Mouse (Mus musculus) mouse trophoblast stem cell (cell line): ENCODE data around the gene Slc12a7.
"Not testable (repeated sequence)": the region's sequence is repeated elsewhere in the genome, so short reads cannot be mapped to it uniquely, and the experiment has no call there.

Source experiments
- in situ Hi-C, 2 experiments: fragments of 300-500 bp; cut with MseI, MboI; formaldehyde crosslinking; loops; 2 replicates in 1 of 2; 3 replicates in 1 of 2; pipeline ENCODE4 v1.15.1; 2025

Gene Slc12a7

DNA sequence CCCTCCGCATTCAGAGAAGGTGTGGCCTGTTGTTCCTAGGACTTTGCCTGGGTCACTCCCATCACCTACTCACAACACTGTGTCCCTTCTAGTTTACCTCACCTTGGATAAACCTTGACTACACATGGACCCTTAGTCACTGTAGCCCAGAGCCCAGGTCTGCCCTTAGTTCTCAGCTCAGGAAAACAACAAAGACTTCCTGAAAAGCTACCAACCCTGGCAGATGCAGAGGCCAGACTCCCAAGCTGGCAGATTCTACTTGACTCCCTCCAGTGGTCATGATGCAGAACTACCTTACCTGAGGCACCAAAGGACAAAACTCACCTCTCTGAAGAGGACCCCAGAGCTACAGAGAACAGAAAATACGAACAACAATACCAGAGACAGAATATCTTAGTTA lies 18.9 kb upstream of the Slc12a7 start:
- in situ Hi-C loops = loop anchor here in 1 of 2 experiments (10.0 kb wide), 1 partner anchor 191 kb away; no protein-coding TSS in a partner anchor

DNA sequence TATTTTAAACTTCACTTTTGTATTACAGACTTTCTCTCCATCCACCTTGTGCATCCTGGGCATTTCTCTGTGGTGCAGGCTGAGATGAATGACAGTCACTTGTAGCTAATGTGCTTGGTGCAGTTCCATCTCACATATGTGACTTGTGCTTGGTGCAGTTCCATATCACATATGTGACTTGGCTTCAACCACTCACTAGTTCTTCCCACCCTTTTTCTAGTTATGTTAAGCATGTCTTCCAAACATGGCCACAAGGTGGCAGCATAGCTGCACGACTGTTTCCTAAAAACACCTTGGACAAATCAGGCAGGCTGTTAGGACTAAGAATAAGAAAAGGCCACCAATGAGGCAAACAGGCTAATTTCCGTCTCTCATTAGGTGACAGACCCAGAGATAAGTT lies 14.7 kb upstream of the Slc12a7 start:
- in situ Hi-C loops = loop anchor here (5.0 to 10.0 kb wide), 2 partner anchors 104 to 187 kb away; no protein-coding TSS in a partner anchor

- in situ Hi-C loops = loop anchor here in 1 of 2 experiments (10.0 kb wide), 1 partner anchor 185 kb away; no protein-coding TSS in a partner anchor
Measured at GRCm38 (mm10) chr13:73720241-73720640, 12.7 kb upstream of the Slc12a7 start.

GRCm38 (mm10) chr13:73723081-73723668 lies 9.7 kb upstream of the Slc12a7 start:
- in situ Hi-C loops = loop anchor here in 1 of 2 experiments (10.0 kb wide), 1 partner anchor 182 kb away; no protein-coding TSS in a partner anchor

DNA sequence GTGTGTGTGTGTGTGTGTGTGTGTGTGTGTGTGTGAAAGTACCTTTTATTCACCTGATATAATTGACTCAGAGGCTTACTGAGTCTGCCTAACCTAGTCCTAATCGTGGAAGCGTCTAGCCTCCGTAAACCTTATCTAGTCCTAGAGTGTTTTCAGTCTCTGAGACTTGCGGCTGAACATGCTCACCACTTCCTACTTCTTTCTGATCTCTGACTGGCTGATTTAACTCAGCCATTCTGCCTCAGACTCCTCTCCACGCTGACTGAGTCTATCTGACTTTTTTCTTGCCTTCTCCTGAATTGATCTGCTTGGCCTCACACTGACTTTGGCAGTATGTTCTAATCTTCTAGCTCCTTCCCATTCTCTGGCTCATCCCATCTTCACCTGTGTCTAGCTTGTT lies 7.6 kb upstream of the Slc12a7 start:
- in situ Hi-C loops = loop anchor here in 1 of 2 experiments (10.0 kb wide), 1 partner anchor 179 kb away; no protein-coding TSS in a partner anchor

- in situ Hi-C loops = loop anchor here in 1 of 2 experiments (10.0 kb wide), 1 partner anchor 177 kb away; no protein-coding TSS in a partner anchor
Measured at GRCm38 (mm10) chr13:73727621-73728025, 5.3 kb upstream of the Slc12a7 start.

- in situ Hi-C loops = loop anchor here in 1 of 2 experiments (10.0 kb wide), 1 partner anchor 176 kb away; no protein-coding TSS in a partner anchor
Measured at GRCm38 (mm10) chr13:73728633-73729032, 4.3 kb upstream of the Slc12a7 start.

DNA sequence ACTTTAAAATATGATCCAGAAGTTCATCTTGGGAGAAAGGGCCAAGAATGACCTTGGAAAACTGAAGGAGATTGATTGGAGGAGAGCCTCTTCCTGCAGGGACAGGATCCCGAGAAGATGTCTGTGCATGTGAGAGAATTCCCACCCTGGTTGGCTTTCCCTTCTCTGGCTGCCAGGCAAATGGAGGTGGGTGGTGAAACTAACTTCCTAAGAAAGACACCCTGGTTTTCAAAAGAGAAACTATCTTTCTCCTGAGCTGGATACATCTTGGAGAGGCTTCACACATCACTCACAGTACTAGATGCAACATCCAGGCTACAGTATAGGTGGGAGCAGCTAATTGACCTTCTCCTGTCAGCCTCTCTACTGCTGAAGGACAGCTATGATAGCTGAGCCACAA lies 2.0 kb upstream of the Slc12a7 start:
- in situ Hi-C loops = no loop called here

GRCm38 (mm10) chr13:73732235-73732634 lies 659 bp upstream of the Slc12a7 start:
- in situ Hi-C loops = no loop called here

GRCm38 (mm10) chr13:73734379-73734778 lies 1.5 kb downstream of the Slc12a7 start:
- in situ Hi-C loops = no loop called here

DNA sequence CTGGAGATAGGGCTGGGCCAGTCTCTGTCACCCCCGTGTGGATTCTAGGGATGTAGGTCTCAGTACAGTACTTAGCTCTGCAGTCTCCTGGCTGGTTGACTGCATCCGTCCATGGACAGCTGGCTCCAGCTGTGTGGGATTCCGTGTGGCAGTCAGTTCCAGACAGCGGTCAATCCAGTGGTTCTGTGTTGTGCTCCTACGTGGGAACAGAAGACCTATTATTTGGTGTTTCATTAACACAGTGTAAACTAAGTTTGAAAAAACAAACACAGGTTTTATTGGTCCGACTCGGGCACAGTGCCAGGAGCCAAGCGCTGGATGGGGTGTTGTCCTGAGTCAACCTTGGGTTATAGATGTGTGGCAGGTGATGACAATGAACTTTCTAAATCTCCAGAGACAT lies 2.4 kb downstream of the Slc12a7 start:
- in situ Hi-C loops = no loop called here

DNA sequence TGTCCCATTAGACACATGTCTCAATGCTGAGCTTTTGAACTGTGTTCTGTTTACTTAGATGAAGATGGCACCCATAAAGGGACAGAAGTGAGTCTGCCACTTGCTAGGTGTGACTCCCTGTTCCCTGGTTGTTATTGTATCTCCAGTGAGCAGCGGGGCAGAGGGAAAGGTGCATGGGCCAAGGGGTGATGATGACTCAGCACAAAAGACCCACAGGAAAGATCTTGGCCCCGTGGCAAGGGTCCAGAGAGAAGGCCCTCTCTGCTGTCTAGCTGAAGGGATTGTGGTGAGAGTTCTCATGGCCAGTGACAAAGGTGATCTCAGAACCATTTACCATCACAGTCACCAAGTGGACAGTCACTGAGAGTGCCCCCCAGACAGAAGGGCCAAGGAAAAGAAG lies 3.0 kb downstream of the Slc12a7 start:
- in situ Hi-C loops = no loop called here

DNA sequence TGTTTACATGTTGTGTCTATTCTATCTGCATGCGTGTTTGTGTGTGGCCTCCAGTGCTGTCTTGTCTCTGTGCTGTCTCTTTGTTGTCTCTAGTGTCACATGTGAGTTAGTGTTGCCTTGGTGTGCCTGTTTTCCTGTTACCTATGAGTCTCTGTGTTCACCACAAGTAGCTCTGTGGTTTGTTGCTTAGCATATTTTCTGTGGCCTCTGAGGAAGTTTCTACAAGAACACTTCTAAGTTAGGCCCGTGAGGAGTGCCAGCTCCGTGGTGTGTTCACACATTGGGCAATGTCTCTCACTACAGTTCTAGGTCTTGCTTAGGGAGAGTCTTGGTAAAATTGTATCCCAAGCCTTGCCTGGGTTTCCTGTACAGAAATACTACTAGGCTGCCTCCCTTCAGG lies 4.0 kb downstream of the Slc12a7 start:
- in situ Hi-C loops = no loop called here

DNA sequence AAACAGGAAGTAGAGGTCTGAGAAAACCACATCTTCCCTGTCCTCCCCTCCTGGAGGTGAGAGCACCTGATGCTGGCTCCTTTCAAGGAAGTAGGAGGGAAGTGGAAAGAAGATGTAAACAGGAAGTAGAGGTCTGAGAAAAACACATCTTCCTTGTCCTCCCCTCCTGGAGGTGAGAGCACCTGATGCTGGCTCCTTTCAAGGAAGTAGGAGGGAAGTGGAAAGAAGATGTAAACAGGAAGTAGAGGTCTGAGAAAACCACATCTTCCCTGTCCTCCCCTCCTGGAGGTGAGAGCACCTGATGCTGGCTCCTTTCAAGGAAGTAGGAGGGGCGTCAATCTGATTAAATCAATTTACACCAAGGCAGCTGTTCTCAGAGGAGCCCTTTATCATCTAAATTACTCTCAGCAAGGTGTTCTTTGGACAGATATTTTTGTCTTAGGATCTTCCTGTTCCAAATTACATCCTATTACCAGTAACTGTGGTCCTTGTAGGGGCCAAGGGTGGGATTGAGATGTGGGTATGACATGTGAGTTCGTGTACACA lies 7.6 kb downstream of the Slc12a7 start:
- in situ Hi-C loops = not testable (repeated sequence)

GRCm38 (mm10) chr13:73742944-73743343 lies 10.1 kb downstream of the Slc12a7 start:
- in situ Hi-C loops = no loop called here

GRCm38 (mm10) chr13:73743662-73744061 lies 10.8 kb downstream of the Slc12a7 start:
- in situ Hi-C loops = no loop called here

DNA sequence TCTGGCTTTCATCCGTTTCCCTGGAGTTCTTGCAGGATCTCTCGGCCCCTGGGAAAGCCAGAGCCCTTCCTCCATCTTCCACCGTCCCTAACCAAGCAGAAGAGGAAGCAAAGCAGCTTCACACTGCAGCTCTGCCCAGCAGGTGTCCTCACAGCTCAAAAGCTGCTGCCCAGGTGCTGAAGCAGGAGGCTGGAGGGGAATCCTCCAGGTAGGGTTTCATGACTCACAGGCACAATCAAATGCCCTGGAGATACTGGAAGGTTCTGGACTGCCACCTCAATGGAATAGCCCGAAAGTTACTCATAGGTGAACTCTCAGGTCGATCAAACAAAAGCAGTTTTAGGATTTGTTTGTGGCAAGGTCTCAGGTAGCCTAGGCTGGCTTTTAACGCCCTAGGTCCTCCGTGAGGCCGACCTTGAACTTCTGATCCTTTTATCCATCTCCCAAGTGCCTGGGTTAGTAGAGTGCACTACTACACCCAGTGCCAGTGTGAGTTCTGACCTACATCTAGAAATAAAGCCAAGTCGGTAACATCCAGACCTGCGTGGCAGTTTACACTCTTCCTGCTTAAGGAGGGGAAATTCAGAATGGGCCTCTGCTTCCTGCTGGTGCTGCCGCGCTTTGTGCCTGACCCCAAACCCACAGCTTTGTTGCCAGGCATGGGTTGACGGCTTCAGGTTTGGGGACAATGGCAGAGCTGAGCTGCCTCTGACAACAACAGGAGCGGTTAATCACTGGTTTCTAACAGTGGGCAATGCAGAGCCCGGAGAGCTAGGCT lies 16.0 kb downstream of the Slc12a7 start:
- in situ Hi-C loops = no loop called here

GRCm38 (mm10) chr13:73750435-73750834 lies 17.5 kb downstream of the Slc12a7 start:
- in situ Hi-C loops = no loop called here

- in situ Hi-C loops = no loop called here
Measured at GRCm38 (mm10) chr13:73751284-73751683, 18.4 kb downstream of the Slc12a7 start.

GRCm38 (mm10) chr13:73755809-73756208 lies 22.9 kb downstream of the Slc12a7 start:
- in situ Hi-C loops = no loop called here

- in situ Hi-C loops = no loop called here
Measured at GRCm38 (mm10) chr13:73756916-73757315, 24.0 kb downstream of the Slc12a7 start.

GRCm38 (mm10) chr13:73757362-73757761 lies 24.5 kb downstream of the Slc12a7 start:
- in situ Hi-C loops = no loop called here
